Mouse (Mus musculus) MEL (cell line): Measurements from ENCODE around the gene Tax1bp3.

Source experiments
- EP300 ChIP-seq, 2 experiments: IDR thresholded peaks; 2 replicates each; pipeline ENCODE4 v1.6.1; 2011; ENCODE audit warnings: improper control_type of control experiment in 2 of 2, low read length in 2 of 2, low read depth in 1 of 2, mild to moderate bottlenecking in 1 of 2
- POLR2A ChIP-seq, 2 experiments: IDR thresholded peaks; 2 replicates each; pipeline ENCODE4 v1.6.1; 2011 to 2012; ENCODE audit warnings: low read length in 2 of 2, mild to moderate bottlenecking in 2 of 2, control low read depth in 1 of 2, improper control_type of control experiment in 1 of 2, low read depth in 1 of 2, moderate library complexity in 1 of 2; ENCODE audit not compliant: control insufficient read depth in 1 of 2, insufficient read depth in 1 of 2, poor library complexity in 1 of 2

- TF ChIP-seq EP300 (IDR thresholded peaks at IDR 0.05; ENCODE audit: low read depth in 1 of 2, low read length in 2 of 2) (0 out of 4 replicates have a peak, but pooled peaks of 1 of the 2 experiments have one; percentile 17), POLR2A (IDR thresholded peaks at IDR 0.05; ENCODE audit: control insufficient read depth in 1 of 2, insufficient read depth in 1 of 2, low read depth in 1 of 2, low read length in 2 of 2, poor library complexity in 1 of 2) (peak; percentile 17 to 45; a peak in 1 of 4 replicates)
Measured at GRCm38 (mm10) chr11:73198603-73199229, 21.8 kb downstream of the Tax1bp3 start, which contains the start of gene Ctns.
